Mouse (Mus musculus) CD4-positive, CD25-positive, alpha-beta regulatory T cell, adult 2 months (primary cell): Measurements from ENCODE around the gene Hist1h1e.
"Not testable (repeated sequence)": the region's sequence is repeated elsewhere in the genome, so short reads cannot be mapped to it uniquely, and the experiment has no call there.

Source experiments
- DNase-seq: peaks from one replicate; pipeline ENCODE4 v3.0.0-alpha.2; 2012; ENCODE audit warnings: low read depth, low spot score

Gene Hist1h1e

GRCm38 (mm10) chr13:23573034-23573897 lies 49.1 kb downstream of the Hist1h1e start:
- DNase-seq, result not testable (repeated sequence)

GRCm38 (mm10) chr13:23572218-23573033 lies 49.9 kb downstream of the Hist1h1e start:
- no peak for DNase-seq

- not testable (repeated sequence) for DNase-seq
Measured at GRCm38 (mm10) chr13:23571504-23572217, 50.7 kb downstream of the Hist1h1e start.

GRCm38 (mm10) chr13:23571022-23571503 lies 51.3 kb downstream of the Hist1h1e start, which contains the start of the genes Hist1h2ae and Hist1h2bg:
Gene Hist1h2ae, minus strand, starts transcription at chr13:23571220.
Gene Hist1h2bg, plus strand, starts transcription at chr13:23571396.
- peak; percentile 89 for DNase-seq
